Comparison of ENCODE assay signal across 8 mouse cellular contexts in the genomic region with DNA sequence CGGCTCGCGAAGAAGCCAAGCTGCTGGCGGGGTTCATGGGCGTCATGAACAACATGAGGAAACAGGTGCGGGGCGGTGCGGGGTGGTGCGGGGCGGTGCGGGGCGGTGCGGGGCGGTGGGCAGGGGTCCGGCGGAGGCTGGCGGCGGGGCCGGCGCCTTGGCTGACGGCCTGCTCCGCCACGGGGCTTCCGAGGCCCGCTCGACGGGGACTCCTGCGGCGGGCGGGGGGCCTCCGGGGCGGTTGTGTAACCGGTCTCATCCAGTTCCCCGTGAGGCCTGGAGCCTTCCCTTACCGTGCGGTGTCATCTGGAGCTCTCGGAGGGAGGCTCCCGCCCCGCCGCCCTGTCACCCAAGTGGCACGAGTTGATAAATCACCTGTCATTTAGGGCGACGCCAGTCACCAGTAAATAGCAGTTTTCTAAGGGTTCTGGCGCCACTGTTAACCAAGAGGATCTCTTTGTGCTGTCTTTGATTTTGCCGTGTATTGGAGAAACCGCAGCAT. TPM values are rescaled to one million over a fixed set of nuclear protein-coding genes. Genes with fewer than 3 reads are reported as not detected.
DNase-seq lines count a peak whose midpoint lies in the region; ATAC-seq and TF ChIP-seq lines count a peak whose summit lies in the region.

No protein-coding gene starts in this region.

- peak overlapping the region; percentile 75 for H3K4me2 ChIP-seq in hindbrain, embryonic 16.5 days (ENCODE audit: low read length)

- H3K4me3 ChIP-seq in hindbrain, embryonic 16.5 days (ENCODE audit: low read length) = peak overlapping the region; percentile 84
- peak overlapping the region; percentile 77 for H3K4me3 ChIP-seq in left cerebral cortex, adult 2 months

- H3K4me1 ChIP-seq in hindbrain, embryonic 16.5 days (ENCODE audit: control insufficient read depth, insufficient read depth, low read depth, low read length) = peaks cover 17% of the 10 kb centered on the region

- no peaks in the 10 kb centered on the region for H3K27me3 ChIP-seq in hindbrain, embryonic 16.5 days (replicated peaks; ENCODE audit: control insufficient read depth, insufficient read depth, low read length)

- peak overlapping the region; percentile 96 for H3K27ac ChIP-seq in hindbrain, embryonic 16.5 days (ENCODE audit: low read depth, low read length)
- H3K27ac ChIP-seq in left cerebral cortex, adult 2 months = peak overlapping the region; percentile 95

- no peaks in the 10 kb centered on the region for H3K9me3 ChIP-seq in hindbrain, embryonic 16.5 days (ENCODE audit: control insufficient read depth, low read length)

- under 1% methylated on average over 32 of the region's 46 CpGs for WGBS in hindbrain, embryonic 16.5 days

- peak; percentile 76 for ATAC-seq in hindbrain, embryonic 16.5 days

- TF ChIP-seq CTCF in left cerebral cortex, adult 2 months (IDR thresholded peaks at IDR 0.05) = no peak

- no peaks in the 10 kb centered on the region for H3K36me3 ChIP-seq in hindbrain, embryonic 16.5 days (ENCODE audit: control insufficient read depth, insufficient read depth, low read length)

- H3K9ac ChIP-seq in hindbrain, embryonic 16.5 days (ENCODE audit: low read depth, low read length) = peak overlapping the region; percentile 91

- intact Hi-C loops in left cerebral cortex, adult 2 months (cut with DNase I) = loop anchor here (1.0 kb wide), 1 partner anchor 63 kb away; a partner anchor contains a TSS

- peak; percentile 67 for DNase-seq in T-cell, adult 2 months (ENCODE audit: low spot score)
- peak; percentile 80 to 82 for DNase-seq in cerebellum, postnatal 14 days
- peak; percentile 43 to 52 for DNase-seq in frontal cortex, postnatal 36 days (ENCODE audit: low spot score in 2 of 2)
- DNase-seq in left cerebral cortex, adult 2 months (ENCODE audit: extremely low spot score in 1 of 2, low spot score in 2 of 2) = peak; percentile 53 to 71
- peak; percentile 54 to 71 for DNase-seq in lung, postnatal 4 days
- peak; percentile 36 for DNase-seq in retina, postnatal 7 days (ENCODE audit: low read depth, low spot score)
- DNase-seq in urinary bladder, adult 18-20 months (ENCODE audit: low spot score in 2 of 2) = peak; percentile 22 to 45

RNA-seq across cellular contexts. Expression of a gene that starts 0.5 kb away (rescaled TPM):
- polyA plus RNA-seq in hindbrain, embryonic 16.5 days (2015; fragmentation: Nextera tagmentation; extraction: Ambion mirVana) = 132 and 134 TPM in 2 replicates
- total RNA-seq in left cerebral cortex, adult 2 months (2021) = 10 to 100 TPM; 88.2 TPM

Comparison
In these comparisons a context has a peak if more than half of its experiments do, and no peak if none do; other contexts are left out.
1. Peak in every context shown above with its lines: DNase-seq, ATAC-seq, H3K4me3 ChIP-seq and H3K27ac ChIP-seq.